8 mouse cellular contexts compared by ENCODE assay signal in genomic region chr16:92470706-92471105, GRCm38 (mm10). TPM values are rescaled to one million over a fixed set of nuclear protein-coding genes. Genes with fewer than 3 reads are reported as not detected.
DNase-seq lines count a peak whose midpoint lies in the region; ATAC-seq lines count a peak whose summit lies in the region.

TSS of gene Rcan1 (minus strand) at chr16:92470867.

- WGBS in lung, embryonic 16.5 days, result 69% methylated on average over 6 of the region's 6 CpGs
- WGBS in embryonic facial prominence, embryonic 14.5 days, result 62% methylated on average over 6 of the region's 6 CpGs
- 62% methylated on average over 6 of the region's 6 CpGs for WGBS in limb, embryonic 11.5 days

- H3K4me2 ChIP-seq in lung, embryonic 16.5 days (ENCODE audit: low read depth, low read length), result no peak within 1 kb of the TSS
- H3K4me2 ChIP-seq in embryonic facial prominence, embryonic 14.5 days (ENCODE audit: low read depth, low read length), result no peak within 1 kb of the TSS
- H3K4me2 ChIP-seq in limb, embryonic 11.5 days (ENCODE audit: low read depth, severe bottlenecking), result no peak within 1 kb of the TSS

- DNase-seq in lung, postnatal 10 days, result no peak
- no peak for DNase-seq in embryonic facial prominence, embryonic 14.5 days (ENCODE audit: low spot score)
- DNase-seq in heart, postnatal 10 days, result no peak
- DNase-seq in limb, embryonic 11.5 days (ENCODE audit: low spot score), result no peak
- DNase-seq in MN1 (ENCODE audit: low spot score), result no peak
- no peak for DNase-seq in frontal cortex, postnatal 10 days (ENCODE audit: low spot score in 2 of 2)
- DNase-seq in ovary, postnatal 14 days (ENCODE audit: low spot score), result no peak

- H3K4me3 ChIP-seq in lung, embryonic 16.5 days (ENCODE audit: low read length), result no peak within 1 kb of the TSS
- H3K4me3 ChIP-seq in embryonic facial prominence, embryonic 14.5 days (ENCODE audit: low read depth, low read length), result no peak within 1 kb of the TSS
- no peak within 1 kb of the TSS for H3K4me3 ChIP-seq in limb, embryonic 11.5 days (ENCODE audit: low read depth, low read length)

- no peak within 1 kb of the TSS for H3K27ac ChIP-seq in lung, embryonic 16.5 days (ENCODE audit: low read length)
- no peak within 1 kb of the TSS for H3K27ac ChIP-seq in embryonic facial prominence, embryonic 14.5 days (replicated peaks; ENCODE audit: low read depth, low read length)
- H3K27ac ChIP-seq in limb, embryonic 11.5 days (replicated peaks; ENCODE audit: low read depth, low read length), result no peak within 1 kb of the TSS

- H3K4me1 ChIP-seq in lung, embryonic 16.5 days (replicated peaks; ENCODE audit: control insufficient read depth, insufficient read depth, low read length), result peaks cover 3% of the 10 kb centered on the region; the same call in 1 of the 2 replicates
- no peaks in the 10 kb centered on the region for H3K4me1 ChIP-seq in embryonic facial prominence, embryonic 14.5 days (ENCODE audit: control insufficient read depth, insufficient read depth, low read length)
- H3K4me1 ChIP-seq in limb, embryonic 11.5 days (ENCODE audit: control insufficient read depth, insufficient read depth, low read length), result no peaks in the 10 kb centered on the region

- H3K9ac ChIP-seq in lung, embryonic 16.5 days (ENCODE audit: low read length), result no peak within 1 kb of the TSS
- no peak within 1 kb of the TSS for H3K9ac ChIP-seq in embryonic facial prominence, embryonic 14.5 days (ENCODE audit: low read depth, low read length)
- no peak within 1 kb of the TSS for H3K9ac ChIP-seq in limb, embryonic 11.5 days (ENCODE audit: low read length)

- intact Hi-C loops in heart, postnatal 10 days (cut with DNase I), result no loop called here

- no peaks in the 10 kb centered on the region for H3K9me3 ChIP-seq in lung, embryonic 16.5 days (ENCODE audit: control insufficient read depth, low read length)
- no peaks in the 10 kb centered on the region for H3K9me3 ChIP-seq in embryonic facial prominence, embryonic 14.5 days (ENCODE audit: control insufficient read depth, low read length)
- no peaks in the 10 kb centered on the region for H3K9me3 ChIP-seq in limb, embryonic 11.5 days (ENCODE audit: control insufficient read depth, low read length)

- no peaks in the 10 kb centered on the region for H3K36me3 ChIP-seq in lung, embryonic 16.5 days (ENCODE audit: control insufficient read depth, insufficient read depth, low read length)
- no peaks in the 10 kb centered on the region for H3K36me3 ChIP-seq in embryonic facial prominence, embryonic 14.5 days (ENCODE audit: control insufficient read depth, insufficient read depth, low read length)
- H3K36me3 ChIP-seq in limb, embryonic 11.5 days (ENCODE audit: control insufficient read depth, insufficient read depth, low read length), result no peaks in the 10 kb centered on the region

- no peaks in the 10 kb centered on the region for H3K27me3 ChIP-seq in lung, embryonic 16.5 days (ENCODE audit: control insufficient read depth, insufficient read depth, low read depth, low read length)
- no peaks in the 10 kb centered on the region for H3K27me3 ChIP-seq in embryonic facial prominence, embryonic 14.5 days (replicated peaks; ENCODE audit: control insufficient read depth, insufficient read depth, low read length)
- H3K27me3 ChIP-seq in limb, embryonic 11.5 days (ENCODE audit: control insufficient read depth, insufficient read depth, low read length), result no peaks in the 10 kb centered on the region

- ATAC-seq in lung, embryonic 16.5 days (ENCODE audit: low read depth), result no peak
- no peak for ATAC-seq in embryonic facial prominence, embryonic 14.5 days (ENCODE audit: low read depth)
- ATAC-seq in limb, embryonic 11.5 days (ENCODE audit: insufficient number of reproducible peaks, low FRiP score, low TSS enrichment, low read depth), result no peak

RNA-seq across cellular contexts. Expression of gene Rcan1, which starts in this region (rescaled TPM):
- polyA plus RNA-seq in lung, embryonic 16.5 days (2015; fragmentation: Nextera tagmentation; extraction: Ambion mirVana), result 57.7 and 61.2 TPM in 2 replicates
- polyA plus RNA-seq in embryonic facial prominence, embryonic 14.5 days (2014; fragmentation: Nextera tagmentation; extraction: Ambion mirVana), result 34.6 TPM in 2 replicates
- 10 to 100 TPM; 87.4 to 90.2 TPM for total RNA-seq in heart, postnatal 10 days (2021)
- 33.0 and 33.8 TPM in 2 replicates for polyA plus RNA-seq in limb, embryonic 11.5 days (2014; fragmentation: Nextera tagmentation; extraction: Ambion mirVana)
